In genomic region chr14:29041498-29041897, GRCm38 (mm10) we compare ENCODE assay signal across 28 mouse cellular contexts. TPM values are rescaled to one million over a fixed set of nuclear protein-coding genes. Genes with fewer than 3 reads are reported as not detected.
DNase-seq lines count a peak whose midpoint lies in the region; ATAC-seq and TF ChIP-seq lines count a peak whose summit lies in the region.
"Had no signal": no experiment of that assay in that cellular context is flagged by ENCODE, and none has a peak within 500 bp of the region (broad histone marks: within the 10 kb centered on the region; RNA-seq: fewer than 3 reads in every experiment).

No protein-coding gene starts in this region.

- no peaks in the 10 kb centered on the region for H3K36me3 ChIP-seq in forebrain, embryonic 15.5 days
- no peaks in the 10 kb centered on the region for H3K36me3 ChIP-seq in forebrain, embryonic 16.5 days (ENCODE audit: control insufficient read depth, insufficient read depth)
- no peaks in the 10 kb centered on the region for H3K36me3 ChIP-seq in hindbrain, postnatal 0 days (ENCODE audit: insufficient read depth, low read length)
- H3K36me3 ChIP-seq in thymus, adult 2 months (ENCODE audit: control insufficient read depth, insufficient read depth, low read length): no peaks in the 10 kb centered on the region
- H3K36me3 ChIP-seq: embryonic facial prominence, embryonic 15.5 days; kidney, embryonic 15.5 days; limb, embryonic 12.5 days; liver, embryonic 12.5 days had no signal

- DNase-seq in heart, adult 9 months (ENCODE audit: low spot score in 2 of 2): peak; percentile 68 to 69
- no peak for DNase-seq in heart, postnatal 25 days (ENCODE audit: low spot score)
- DNase-seq in heart, postnatal 4 days: peak; percentile 34
- DNase-seq in hindbrain, postnatal 0 days (ENCODE audit: low spot score): no peak
- DNase-seq in thymus, adult 2 months: no peak
- DNase-seq in retina, postnatal 1 day: no peak
- DNase-seq: adrenal gland, adult 8-10 months; cerebellum, adult 2 months; gastrocnemius, postnatal 25 days; kidney, adult 11 months; kidney, postnatal 36 days; layer of hippocampus, postnatal 36 days; lung, adult 18-20 months; lung, postnatal 10 days; right cerebral cortex, postnatal 25 days; spleen, adult 18-20 months had no signal

- H3K9ac ChIP-seq in forebrain, embryonic 15.5 days (replicated peaks): no peak overlapping the region
- no peak overlapping the region for H3K9ac ChIP-seq in forebrain, embryonic 16.5 days (replicated peaks; ENCODE audit: low read depth, low read length)
- H3K9ac ChIP-seq in hindbrain, postnatal 0 days (replicated peaks; ENCODE audit: low read length): no peak overlapping the region
- H3K9ac ChIP-seq: embryonic facial prominence, embryonic 15.5 days; kidney, embryonic 15.5 days; limb, embryonic 12.5 days; liver, embryonic 12.5 days had no signal

- 85% methylated on average over 1 of the region's 1 CpGs for WGBS in forebrain, embryonic 15.5 days
- 89% methylated on average over 1 of the region's 1 CpGs for WGBS in forebrain, embryonic 16.5 days
- 85% methylated on average over 1 of the region's 1 CpGs for WGBS in hindbrain, postnatal 0 days
- 92% methylated on average over 1 of the region's 1 CpGs for WGBS in thymus, adult 2 months

- H3K4me1 ChIP-seq in forebrain, embryonic 15.5 days: peaks cover 11% of the 10 kb centered on the region
- H3K4me1 ChIP-seq in forebrain, embryonic 16.5 days (replicated peaks; ENCODE audit: control insufficient read depth, insufficient read depth, low read length): peaks cover 9% of the 10 kb centered on the region
- peaks cover 11% of the 10 kb centered on the region; the same call in 1 of the 2 replicates for H3K4me1 ChIP-seq in hindbrain, postnatal 0 days (ENCODE audit: insufficient read depth, low read length)
- no peaks in the 10 kb centered on the region for H3K4me1 ChIP-seq in thymus, adult 2 months (replicated peaks; ENCODE audit: control insufficient read depth, insufficient read depth, low read length)
- H3K4me1 ChIP-seq: embryonic facial prominence, embryonic 15.5 days; limb, embryonic 12.5 days; liver, embryonic 12.5 days had no signal

- no peak for ATAC-seq in forebrain, embryonic 15.5 days (replicated peaks)
- no peak for ATAC-seq in forebrain, embryonic 16.5 days
- no peak for ATAC-seq in hindbrain, postnatal 0 days
- ATAC-seq: activated CD4-positive, CD25-positive, alpha-beta regulatory T cell, adult 4 months; forebrain, embryonic 14.5 days; liver, embryonic 12.5 days had no signal

- no peak for TF ChIP-seq CTCF in hindbrain, postnatal 0 days (IDR thresholded peaks at IDR 0.05; ENCODE audit: low read depth)
- TF ChIP-seq CTCF in thymus, adult 2 months (IDR thresholded peaks at IDR 0.05; ENCODE audit: borderline replicate concordance, control insufficient read depth, extremely low read depth, insufficient read depth, low read length, poor library complexity): no peak

- peaks cover 5% of the 10 kb centered on the region; the same call in 1 of the 2 replicates for H3K27me3 ChIP-seq in forebrain, embryonic 15.5 days
- H3K27me3 ChIP-seq in forebrain, embryonic 16.5 days (replicated peaks; ENCODE audit: control insufficient read depth, insufficient read depth, low read length): 0 out of 2 replicates have a peak, but pooled peaks cover 5% of the 10 kb centered on the region
- no peaks in the 10 kb centered on the region for H3K27me3 ChIP-seq in hindbrain, postnatal 0 days (ENCODE audit: insufficient read depth, low read length)
- no peaks in the 10 kb centered on the region for H3K27me3 ChIP-seq in thymus, adult 2 months (ENCODE audit: control insufficient read depth, insufficient read depth, low read length)
- H3K27me3 ChIP-seq: embryonic facial prominence, embryonic 15.5 days; limb, embryonic 12.5 days; liver, embryonic 12.5 days had no signal

- H3K27ac ChIP-seq in forebrain, embryonic 15.5 days (replicated peaks): peak overlapping the region; percentile 28; the same call in 1 of the 2 replicates
- no peak overlapping the region for H3K27ac ChIP-seq in forebrain, embryonic 16.5 days (ENCODE audit: low read length)
- H3K27ac ChIP-seq in hindbrain, postnatal 0 days: peak overlapping the region; percentile 54; the same call in 1 of the 2 replicates
- no peak overlapping the region for H3K27ac ChIP-seq in thymus, adult 2 months (ENCODE audit: control insufficient read depth, insufficient read depth, low read length)
- H3K27ac ChIP-seq: embryonic facial prominence, embryonic 15.5 days; kidney, embryonic 15.5 days; limb, embryonic 12.5 days; liver, embryonic 12.5 days; midbrain, embryonic 10.5 days had no signal

- intact Hi-C loops in heart, postnatal 25 days (cut with DNase I): no loop called here

- H3K9me3 ChIP-seq in forebrain, embryonic 15.5 days: no peaks in the 10 kb centered on the region
- no peaks in the 10 kb centered on the region for H3K9me3 ChIP-seq in forebrain, embryonic 16.5 days (ENCODE audit: control insufficient read depth, low read length)
- no peaks in the 10 kb centered on the region for H3K9me3 ChIP-seq in hindbrain, postnatal 0 days (ENCODE audit: low read length)
- H3K9me3 ChIP-seq: embryonic facial prominence, embryonic 15.5 days; kidney, embryonic 15.5 days; limb, embryonic 12.5 days; liver, embryonic 12.5 days; midbrain, embryonic 10.5 days had no signal

- H3K4me2 ChIP-seq in forebrain, embryonic 15.5 days (replicated peaks): no peak overlapping the region
- no peak overlapping the region for H3K4me2 ChIP-seq in forebrain, embryonic 16.5 days (ENCODE audit: low read length)
- H3K4me2 ChIP-seq in hindbrain, postnatal 0 days (ENCODE audit: low read depth, low read length): no peak overlapping the region
- H3K4me2 ChIP-seq: embryonic facial prominence, embryonic 15.5 days; kidney, embryonic 15.5 days; limb, embryonic 12.5 days; liver, embryonic 12.5 days had no signal

- TF ChIP-seq POLR2A in thymus, adult 2 months (IDR thresholded peaks at IDR 0.05; ENCODE audit: control insufficient read depth, extremely low read depth, insufficient read depth, low read length, poor library complexity): no peak

- no peak overlapping the region for H3K4me3 ChIP-seq in forebrain, embryonic 15.5 days
- no peak overlapping the region for H3K4me3 ChIP-seq in forebrain, embryonic 16.5 days (replicated peaks; ENCODE audit: low read length)
- H3K4me3 ChIP-seq in hindbrain, postnatal 0 days (ENCODE audit: low read length): no peak overlapping the region
- no peak overlapping the region for H3K4me3 ChIP-seq in thymus, adult 2 months (ENCODE audit: control insufficient read depth, insufficient read depth, low read length)
- H3K4me3 ChIP-seq: embryonic facial prominence, embryonic 15.5 days; kidney, embryonic 15.5 days; limb, embryonic 12.5 days; liver, embryonic 12.5 days; midbrain, embryonic 10.5 days had no signal

RNA-seq across cellular contexts. Expression of gene Lrtm1, which starts 23.5 kb away (rescaled TPM):
- 0.18 and 0.33 TPM in 2 replicates for polyA plus RNA-seq in forebrain, embryonic 15.5 days (2015; fragmentation: Nextera tagmentation; extraction: Ambion mirVana)
- polyA plus RNA-seq in forebrain, embryonic 16.5 days (2015; fragmentation: Nextera tagmentation; extraction: Ambion mirVana): 0.07 and 0.33 TPM in 2 replicates
- 100 to 1,000 TPM; 171 to 183 TPM for total RNA-seq in heart, postnatal 25 days (2021)
- 10 to 100 TPM; 57.1 to 61.9 TPM for total RNA-seq in heart, postnatal 4 days (2021)
- total RNA-seq in hindbrain, postnatal 0 days (2014; rRNA removed): 0.31 TPM in 1 of 2 replicates, not detected in the other
- 0.09 and 0.11 TPM in 2 replicates for polyA plus RNA-seq in hindbrain, postnatal 0 days (2015; fragmentation: Nextera tagmentation; extraction: Ambion mirVana)
- 0.20 and 3.9 TPM in 2 replicates for polyA plus RNA-seq in thymus, adult 2 months (2012; rRNA removed)
- total RNA-seq: common myeloid progenitor, adult 5-6 weeks; layer of hippocampus, adult 8-10 months; layer of hippocampus, postnatal 36 days; left cerebral cortex, postnatal 14 days had no signal
- polyA plus RNA-seq: activated CD4-positive, CD25-positive, alpha-beta regulatory T cell, adult 4 months; cerebellum, adult 2 months; forebrain, embryonic 14.5 days; liver, embryonic 12.5 days had no signal

Comparison
In these comparisons a context has a peak if more than half of its experiments do, and no peak if none do; other contexts are left out.
1. H3K27ac ChIP-seq: peak in forebrain, embryonic 15.5 days (single experiment) and hindbrain, postnatal 0 days (single experiment); none in forebrain, embryonic 16.5 days (single experiment) and thymus, adult 2 months (single experiment).
2. DNase-seq: peak in heart, adult 9 months (2 of 2) and heart, postnatal 4 days (single experiment); none in heart, postnatal 25 days (single experiment), hindbrain, postnatal 0 days (single experiment), thymus, adult 2 months (single experiment) and retina, postnatal 1 day (single experiment).